Mouse (Mus musculus): Measurements from ENCODE around the gene Duox1. TPM values are rescaled to one million over a fixed set of nuclear protein-coding genes. Genes with fewer than 3 reads are reported as not detected.

The Duox1 gene
- not detected for polyA plus RNA-seq (2017; shearing (Covaris generic))

DNA sequence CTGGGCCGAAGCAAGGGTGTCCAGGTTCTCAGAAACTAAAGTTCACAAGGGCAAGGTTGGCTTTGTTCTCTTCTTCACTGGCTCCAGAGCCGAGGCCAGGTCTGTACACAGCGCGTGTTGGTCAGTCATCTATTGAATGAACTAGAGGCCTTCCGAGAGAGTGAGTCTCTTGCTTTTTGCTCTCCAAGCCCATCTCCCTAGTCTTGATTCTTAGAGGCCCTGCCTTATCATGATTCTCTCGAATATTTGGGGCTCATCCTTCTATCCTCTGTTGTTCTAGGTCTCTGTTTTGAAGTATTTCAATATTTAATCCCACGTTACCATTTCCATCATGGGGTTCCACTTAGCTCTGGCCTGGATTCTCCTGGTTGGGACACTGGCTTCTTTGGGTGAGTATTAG is at the start of gene Duox1:
Gene Duox1, plus strand, starts transcription at position 301 of the 400 bp plus-strand sequence.

DNA sequence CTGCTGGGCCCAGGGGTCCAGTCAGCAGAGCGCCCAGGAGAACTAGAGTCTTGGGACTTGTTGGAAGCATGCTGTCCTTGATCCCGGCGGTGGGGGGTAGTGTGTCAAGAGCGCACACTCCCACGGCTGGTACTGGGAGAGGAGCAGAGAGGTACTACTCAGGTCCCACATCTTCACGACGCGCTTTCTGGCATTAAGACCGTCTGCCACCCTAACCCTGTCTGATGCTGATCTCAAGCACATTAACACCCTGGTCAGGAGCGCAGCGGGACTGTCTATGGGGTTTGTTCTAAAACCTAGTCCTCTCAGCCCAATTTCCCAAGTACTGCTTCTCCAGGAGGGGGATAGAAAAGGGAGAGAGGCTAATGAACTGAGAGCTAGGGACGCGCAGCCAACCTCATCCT is 17.4 kb upstream of the Duox1 start, which contains the start of gene Duox2:
Gene Duox2, minus strand, starts transcription at position 354 of the 404 bp plus-strand sequence.

DNA sequence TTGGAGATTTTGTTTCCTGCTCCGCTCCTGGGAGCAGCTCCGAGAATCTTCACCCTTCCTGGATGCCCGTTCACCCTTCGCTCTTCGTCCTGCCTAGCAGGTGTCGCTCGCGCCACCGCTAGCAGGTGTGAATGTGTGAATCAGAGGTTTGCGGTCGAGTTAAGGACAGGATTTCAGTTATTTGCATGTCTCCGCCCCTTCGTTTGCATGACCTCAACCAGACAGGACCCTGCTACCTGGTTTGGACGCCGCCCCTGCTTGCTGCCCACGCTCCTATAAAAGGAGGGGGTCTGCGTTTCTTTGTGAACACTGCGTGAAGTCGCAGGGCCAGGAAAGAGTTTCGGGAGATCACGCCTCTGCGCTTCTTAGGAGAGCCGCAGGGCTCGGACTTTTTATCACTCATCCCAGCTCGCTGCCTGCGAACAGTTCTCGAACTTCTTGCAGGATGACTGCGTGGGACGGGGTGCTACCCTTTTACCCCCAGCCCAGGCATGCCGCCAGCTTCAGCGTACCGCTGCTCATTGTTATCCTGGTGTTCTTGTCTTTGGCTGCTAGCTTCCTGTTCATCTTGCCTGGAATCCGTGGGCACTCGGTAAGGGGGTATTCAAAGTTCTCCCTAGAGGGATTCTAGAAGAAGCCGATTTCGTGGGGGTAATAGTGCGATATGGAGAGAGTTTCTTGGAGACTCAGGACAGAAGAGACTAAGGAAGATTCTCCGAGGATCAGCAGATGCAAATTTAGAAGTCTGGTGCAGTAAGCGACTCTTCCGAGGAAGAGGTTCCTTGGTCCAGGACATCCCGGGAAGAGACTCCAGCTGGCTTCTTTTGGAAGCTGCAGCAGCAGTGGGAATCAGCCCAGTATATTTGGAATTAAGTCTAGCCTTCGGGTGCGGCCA is 16.6 kb upstream of the Duox1 start, which contains the start of gene Duoxa2:
Gene Duoxa2, plus strand, starts transcription at position 305 of the 895 bp plus-strand sequence.

GRCm38 (mm10) chr2:122313536-122313935 is 1.9 kb upstream of the Duox1 start, which contains the start of gene Duoxa1:
Gene Duoxa1, minus strand, starts transcription at chr2:122313730.

DNA sequence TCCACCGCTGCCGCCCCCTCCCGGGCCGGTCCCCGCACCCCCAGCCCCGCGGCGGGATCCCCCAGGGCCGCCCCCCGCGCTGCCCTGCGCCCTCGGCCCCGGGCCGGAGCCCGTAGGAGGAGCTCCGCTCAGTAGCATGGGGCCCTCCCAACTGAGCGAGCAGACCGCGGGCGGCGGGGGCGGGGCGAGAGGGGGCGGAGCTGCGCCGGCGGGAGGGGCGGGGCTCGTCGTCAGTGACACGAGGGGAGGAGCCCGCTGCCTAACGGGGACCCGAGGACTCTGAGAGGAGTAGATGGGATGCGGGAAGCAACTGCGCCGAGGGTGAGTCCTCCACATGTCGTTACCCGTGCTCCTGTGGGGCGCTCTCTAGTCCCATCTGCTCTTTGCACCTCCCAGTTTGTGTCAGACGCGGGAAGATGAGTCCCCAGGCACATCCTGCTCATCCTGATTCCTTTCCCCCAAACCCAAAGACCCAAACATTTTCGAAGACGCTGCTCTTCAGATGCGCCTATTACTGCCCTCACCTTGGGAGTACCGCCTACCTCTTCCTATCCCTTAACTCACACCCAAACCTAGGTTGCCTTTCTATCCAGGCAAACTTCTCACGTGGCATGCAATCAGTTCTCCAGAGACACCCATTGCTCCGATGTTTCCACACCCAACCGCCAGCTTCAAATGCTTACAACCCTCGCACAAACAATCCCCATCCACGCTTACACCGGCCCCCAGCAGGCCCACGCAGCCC is 53.7 kb downstream of the Duox1 start, which contains the start of gene Shf:
Gene Shf, minus strand, starts transcription at position 168 of the 745 bp plus-strand sequence.

Other genes with a start within 250 kb of the Duox1 start
- 17.6 TPM for gene Spg11, start 197.3 kb upstream of the Duox1 start, polyA plus RNA-seq (2017; shearing (Covaris generic))
- 7,736 TPM for gene B2m, start 168.0 kb upstream of the Duox1 start, polyA plus RNA-seq (2017; shearing (Covaris generic))
- 0.13 TPM for gene Trim69, start 155.0 kb upstream of the Duox1 start, polyA plus RNA-seq (2017; shearing (Covaris generic))
- 2.3 TPM for gene Patl2, start 129.5 kb upstream of the Duox1 start, polyA plus RNA-seq (2017; shearing (Covaris generic))
- not detected for gene Terb2, start 129.4 kb upstream of the Duox1 start, polyA plus RNA-seq (2017; shearing (Covaris generic))
- 4.0 TPM for gene Sord, start 80.9 kb upstream of the Duox1 start, polyA plus RNA-seq (2017; shearing (Covaris generic))
- not detected for gene Duox2, start 17.2 kb upstream of the Duox1 start, polyA plus RNA-seq (2017; shearing (Covaris generic))
- gene Duoxa2, start 16.8 kb upstream of the Duox1 start, polyA plus RNA-seq (2017; shearing (Covaris generic)), result not detected
- not detected for gene Duoxa1, start 1.9 kb upstream of the Duox1 start, polyA plus RNA-seq (2017; shearing (Covaris generic))
- gene Shf, start 53.5 kb downstream of the Duox1 start, polyA plus RNA-seq (2017; shearing (Covaris generic)), result 7.4 TPM
- gene Slc28a2, start 110.8 kb downstream of the Duox1 start, polyA plus RNA-seq (2017; shearing (Covaris generic)), result 199 TPM
- gene Gm14085, start 169.3 kb downstream of the Duox1 start, polyA plus RNA-seq (2017; shearing (Covaris generic)), result 56.7 TPM